Mouse (Mus musculus) embryonic facial prominence, embryonic 10.5 days (tissue): Measurements from ENCODE around the gene Gm765. TPM values are rescaled to one million over a fixed set of nuclear protein-coding genes. Genes with fewer than 3 reads are reported as not detected.

Source experiments
- DNase-seq: peaks from one replicate; pipeline ENCODE4 v3.0.0-alpha.2; 2017; ENCODE audit warnings: low spot score
- H3K27ac ChIP-seq: fragments of 300-500 bp; sonication (generic); replicated peaks from 2 replicates; pipeline ENCODE4 v1.5.1; 2016; ENCODE audit warnings: mild to moderate bottlenecking
- H3K27me3 ChIP-seq: fragments of 300-500 bp; sonication (generic); replicated peaks from 2 replicates; pipeline ENCODE4 v1.6.1; 2016; ENCODE audit warnings: low read depth, mild to moderate bottlenecking; ENCODE audit not compliant: poor library complexity, severe bottlenecking
- H3K36me3 ChIP-seq: fragments of 300-500 bp; sonication (generic); replicated peaks from 2 replicates; pipeline ENCODE4 v1.6.1; 2016; ENCODE audit warnings: mild to moderate bottlenecking, moderate library complexity
- H3K4me1 ChIP-seq: fragments of 300-500 bp; sonication (generic); 2 replicates; pipeline ENCODE4 v1.6.1; 2016
- H3K4me3 ChIP-seq: fragments of 300-500 bp; sonication (generic); 2 replicates; pipeline ENCODE4 v1.5.1; 2016; ENCODE audit warnings: mild to moderate bottlenecking, moderate library complexity
- H3K9me3 ChIP-seq: fragments of 300-500 bp; sonication (generic); 2 replicates; pipeline ENCODE4 v1.6.1; 2016; ENCODE audit warnings: mild to moderate bottlenecking
- WGBS: fragments of 180-500 bp; shearing (Covaris S2); methylation state at CpG from one replicate; pipeline ENCODE4 v1.1.7; 2016; 5-methylcytosine and 5-hydroxymethylcytosine counted together
- polyA plus RNA-seq: library from polyadenylated mRNA; unstranded; fragments of >200 nt; fragmentation: Nextera tagmentation; extraction: Ambion mirVana; gene quantifications from 2 replicates; pipeline ENCODE4 v1.2.1, GENCODE M21; 2016

Gm765 gene
- polyA plus RNA-seq, 1 experiment from 2014 or later = not detected

- H3K36me3 ChIP-seq = no peaks in the 10 kb centered on the region
- no peak overlapping the region for H3K27ac ChIP-seq
- no peak overlapping the region for H3K4me3 ChIP-seq
- 95% methylated on average over 8 of the region's 8 CpGs for WGBS
- H3K4me1 ChIP-seq = no peaks in the 10 kb centered on the region
- DNase-seq = no peak
- no peaks in the 10 kb centered on the region for H3K27me3 ChIP-seq
- no peaks in the 10 kb centered on the region for H3K9me3 ChIP-seq
Measured at GRCm38 (mm10) chr6:98208051-98208450, 134.5 kb downstream of the Gm765 start.

GRCm38 (mm10) chr6:98198706-98199105 is 143.8 kb downstream of the Gm765 start:
- H3K27ac ChIP-seq = no peak overlapping the region
- 0 out of 2 replicates have a peak, but pooled peaks cover 2% of the 10 kb centered on the region for H3K9me3 ChIP-seq
- H3K27me3 ChIP-seq = no peaks in the 10 kb centered on the region
- DNase-seq = no peak
- no peaks in the 10 kb centered on the region for H3K4me1 ChIP-seq
- 95% methylated on average over 2 of the region's 2 CpGs for WGBS
- no peaks in the 10 kb centered on the region for H3K36me3 ChIP-seq
- H3K4me3 ChIP-seq = no peak overlapping the region

GRCm38 (mm10) chr6:98190745-98191442 is 151.7 kb downstream of the Gm765 start:
- H3K36me3 ChIP-seq = no peaks in the 10 kb centered on the region
- no peak overlapping the region for H3K4me3 ChIP-seq
- no peak overlapping the region for H3K27ac ChIP-seq
- H3K27me3 ChIP-seq = no peaks in the 10 kb centered on the region
- no peak for DNase-seq
- H3K9me3 ChIP-seq = no peaks in the 10 kb centered on the region
- WGBS = 85% methylated on average over 8 of the region's 8 CpGs
- no peaks in the 10 kb centered on the region for H3K4me1 ChIP-seq
